Mouse (Mus musculus): Measurements from ENCODE around the gene Odf3l2. TPM values are rescaled to one million over a fixed set of nuclear protein-coding genes. Genes with fewer than 3 reads are reported as not detected.

Odf3l2 gene
- polyA plus RNA-seq, 1 experiment from 2014 or later: 0.20 TPM

DNA sequence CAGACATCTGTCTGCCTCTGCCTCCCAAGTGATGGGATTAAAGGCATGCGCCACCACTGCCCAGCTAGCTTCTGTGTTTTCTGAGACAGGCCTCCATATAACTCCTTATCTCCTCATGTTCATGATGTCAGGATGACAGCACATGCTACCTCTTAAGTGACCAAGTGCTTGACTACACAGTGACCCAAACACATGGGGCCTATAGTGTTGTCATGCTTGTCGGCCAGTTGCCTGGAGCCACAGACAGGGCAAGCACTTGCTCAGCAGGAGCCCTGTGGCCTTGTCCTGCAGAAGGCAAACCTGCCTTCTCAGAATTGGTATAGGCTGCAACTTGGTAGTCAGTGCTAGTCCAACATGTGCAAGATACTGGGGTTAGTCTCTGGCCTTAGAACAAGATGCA, 40.7 kb upstream of the Odf3l2 start:
- Histone ChIP-seq H3K9me3 (ENCODE audit: control insufficient read depth, low read depth, low read length) (no peaks in the 10 kb centered on the region), H3K4me1 (ENCODE audit: control insufficient read depth, insufficient read depth, low read length) (peaks cover 13% of the 10 kb centered on the region; the same call in 1 of the 2 replicates), H3K4me2 (replicated peaks; ENCODE audit: low read depth, low read length) (no peak overlapping the region), H3K27ac (ENCODE audit: low read length) (no peak overlapping the region), H3K4me3 (ENCODE audit: low read depth, low read length) (no peak overlapping the region), H3K36me3 (ENCODE audit: control insufficient read depth, insufficient read depth, low read length) (peaks cover 52% of the 10 kb centered on the region), H3K9ac (replicated peaks; ENCODE audit: low read depth, low read length) (no peak overlapping the region), H3K27me3 (ENCODE audit: control insufficient read depth, insufficient read depth, low read length) (no peaks in the 10 kb centered on the region)
- WGBS: 85% methylated on average over 2 of the region's 2 CpGs
- ATAC-seq (ENCODE audit: insufficient number of reproducible peaks, insufficient read depth, low FRiP score, low read depth): no peak

DNA sequence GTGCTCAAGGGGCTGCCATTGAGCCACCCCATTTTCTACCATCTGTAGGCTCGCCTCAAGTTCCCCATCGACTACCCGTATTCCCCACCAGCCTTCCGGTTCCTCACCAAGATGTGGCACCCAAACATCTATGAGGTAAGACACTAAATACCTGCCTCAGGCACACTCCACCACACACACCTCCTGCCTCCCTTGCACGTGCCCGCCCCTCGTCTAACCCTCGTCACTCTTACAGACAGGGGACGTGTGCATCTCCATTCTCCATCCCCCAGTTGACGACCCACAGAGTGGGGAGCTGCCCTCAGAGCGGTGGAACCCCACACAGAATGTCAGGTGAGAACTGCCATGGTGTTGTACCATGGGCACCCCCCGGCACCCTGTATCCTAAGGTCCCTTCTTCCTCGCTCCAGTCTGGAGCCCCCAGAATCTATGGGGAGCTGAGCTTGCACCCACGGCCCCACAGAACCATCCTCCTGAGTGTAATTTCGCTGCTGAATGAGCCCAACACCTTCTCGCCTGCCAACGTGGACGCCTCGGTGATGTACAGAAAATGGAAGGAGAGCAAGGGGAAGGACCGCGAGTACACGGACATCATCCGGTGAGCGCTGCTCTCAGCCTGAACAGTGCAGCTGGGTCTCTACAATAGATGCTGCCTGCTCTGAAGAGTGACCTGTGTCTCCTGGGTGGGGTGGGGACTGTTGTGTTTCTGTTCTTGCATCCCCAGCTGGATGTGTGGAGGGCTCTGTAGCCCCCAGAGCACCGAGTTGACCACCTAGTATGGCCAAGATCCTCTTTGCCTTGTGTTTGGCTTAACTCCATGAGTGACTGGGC, 39.4 kb upstream of the Odf3l2 start:
- Histone ChIP-seq H3K9ac (replicated peaks; ENCODE audit: low read depth, low read length) (no peak overlapping the region), H3K4me2 (replicated peaks; ENCODE audit: low read depth, low read length) (no peak overlapping the region), H3K36me3 (ENCODE audit: control insufficient read depth, insufficient read depth, low read length) (peaks cover 52% of the 10 kb centered on the region), H3K27ac (ENCODE audit: low read length) (no peak overlapping the region), H3K4me3 (ENCODE audit: low read depth, low read length) (no peak overlapping the region), H3K27me3 (ENCODE audit: control insufficient read depth, insufficient read depth, low read length) (no peaks in the 10 kb centered on the region), H3K4me1 (ENCODE audit: control insufficient read depth, insufficient read depth, low read length) (peaks cover 18% of the 10 kb centered on the region; the same call in 1 of the 2 replicates), H3K9me3 (ENCODE audit: control insufficient read depth, low read depth, low read length) (no peaks in the 10 kb centered on the region)
- ATAC-seq (ENCODE audit: insufficient number of reproducible peaks, insufficient read depth, low FRiP score, low read depth): no peak
- WGBS: 92% methylated on average over 25 of the region's 25 CpGs

DNA sequence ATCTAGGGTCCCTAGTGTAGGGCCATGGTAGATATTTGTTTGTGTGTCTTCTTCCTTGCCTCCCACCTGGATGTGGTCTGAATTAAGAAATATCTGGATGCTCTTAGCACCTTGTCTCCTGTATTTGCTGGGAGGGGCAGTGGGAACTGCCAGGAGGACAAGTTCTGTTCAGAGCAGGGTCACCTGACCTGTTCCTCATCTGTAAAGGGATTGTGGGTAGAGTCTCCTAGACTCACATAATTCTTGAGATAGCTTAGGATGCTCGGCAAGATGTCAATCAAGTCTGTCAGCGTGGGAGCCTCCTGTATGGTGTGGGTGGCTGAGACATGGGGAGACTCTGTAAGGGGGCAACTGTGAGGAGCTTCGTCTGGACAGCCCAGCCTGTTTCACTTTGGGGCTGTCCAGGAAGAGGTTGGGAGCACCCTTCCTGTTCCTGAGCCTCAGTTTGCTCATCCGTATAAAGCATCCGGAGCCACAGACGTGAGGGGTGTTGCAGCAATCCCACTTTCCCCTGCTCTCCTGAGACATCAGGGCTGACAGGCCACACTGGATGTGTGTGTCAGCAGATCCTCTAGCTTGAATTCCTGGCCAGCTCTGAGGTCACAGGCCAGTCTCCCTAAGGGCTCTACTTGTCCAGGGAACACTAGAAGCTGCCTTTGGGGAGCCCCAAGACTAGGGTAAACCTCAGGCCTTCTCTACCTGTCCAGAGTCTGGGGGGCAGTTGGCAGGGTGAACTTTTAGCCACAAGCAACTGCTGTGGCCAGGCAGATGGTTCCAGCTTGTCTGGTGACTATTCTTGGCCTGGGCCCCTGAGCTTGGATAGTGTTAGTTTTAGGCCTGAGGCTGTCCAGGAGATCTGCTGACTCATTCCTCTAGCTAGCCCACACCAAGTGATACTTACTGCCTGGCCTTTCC, 38.4 kb upstream of the Odf3l2 start:
- peak overlapping the region; percentile 90; the same call in 1 of the 2 replicates for H3K4me2 ChIP-seq (replicated peaks; ENCODE audit: low read depth, low read length)
- H3K4me1 ChIP-seq (ENCODE audit: control insufficient read depth, insufficient read depth, low read length): peaks cover 18% of the 10 kb centered on the region; the same call in 1 of the 2 replicates
- no peaks in the 10 kb centered on the region for H3K27me3 ChIP-seq (ENCODE audit: control insufficient read depth, insufficient read depth, low read length)
- H3K36me3 ChIP-seq (ENCODE audit: control insufficient read depth, insufficient read depth, low read length): peaks cover 48% of the 10 kb centered on the region
- H3K9ac ChIP-seq (replicated peaks; ENCODE audit: low read depth, low read length): no peak overlapping the region; the same call in 1 of the 2 replicates
- no peaks in the 10 kb centered on the region for H3K9me3 ChIP-seq (ENCODE audit: control insufficient read depth, low read depth, low read length)
- WGBS: 84% methylated on average over 6 of the region's 6 CpGs
- H3K27ac ChIP-seq (ENCODE audit: low read length): no peak overlapping the region
- no peak for ATAC-seq (ENCODE audit: insufficient number of reproducible peaks, insufficient read depth, low FRiP score, low read depth)
- peak overlapping the region; percentile 68; the same call in 1 of the 2 replicates for H3K4me3 ChIP-seq (ENCODE audit: low read depth, low read length)

DNA sequence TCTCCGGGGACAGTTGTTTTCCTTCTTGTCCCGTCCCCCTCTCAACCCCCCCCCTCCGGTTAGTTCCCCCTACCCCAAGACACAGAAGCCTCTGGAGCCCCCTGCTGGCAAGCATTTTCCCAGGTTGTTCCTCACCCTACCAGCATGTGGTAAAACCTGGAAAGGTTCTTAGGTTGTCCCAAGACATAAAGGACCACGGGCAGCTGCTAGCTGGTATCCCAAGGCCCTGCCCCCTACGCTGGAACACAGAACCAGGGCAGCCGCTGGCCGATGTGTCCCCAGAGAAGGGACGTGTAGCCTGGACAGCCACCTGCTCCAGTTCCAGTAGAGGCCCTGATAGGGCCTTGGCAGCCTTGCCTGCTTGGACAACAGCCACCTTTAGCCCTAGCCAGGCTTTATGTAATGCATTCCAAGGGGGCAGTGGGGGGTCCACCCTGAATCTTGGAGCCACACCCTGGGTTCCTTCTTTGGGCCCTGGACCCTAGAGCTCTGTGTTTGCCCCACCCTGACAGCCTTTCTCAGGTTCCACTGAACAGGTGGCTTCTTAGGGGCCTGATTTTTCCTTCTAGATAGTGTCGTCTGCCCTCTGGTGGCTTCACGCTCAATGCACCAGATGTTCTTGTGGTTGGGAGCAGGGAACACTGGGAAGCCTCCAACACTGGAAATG, 37.5 kb upstream of the Odf3l2 start:
- Histone ChIP-seq H3K9me3 (ENCODE audit: control insufficient read depth, low read depth, low read length) (no peaks in the 10 kb centered on the region), H3K9ac (replicated peaks; ENCODE audit: low read depth, low read length) (peak overlapping the region; percentile 85), H3K4me1 (ENCODE audit: control insufficient read depth, insufficient read depth, low read length) (peaks cover 18% of the 10 kb centered on the region; the same call in 1 of the 2 replicates), H3K4me2 (replicated peaks; ENCODE audit: low read depth, low read length) (peak overlapping the region; percentile 90), H3K4me3 (ENCODE audit: low read depth, low read length) (peak overlapping the region; percentile 68), H3K36me3 (ENCODE audit: control insufficient read depth, insufficient read depth, low read length) (peaks cover 39% of the 10 kb centered on the region), H3K27ac (ENCODE audit: low read length) (peak overlapping the region; percentile 75; the same call in 1 of the 2 replicates), H3K27me3 (ENCODE audit: control insufficient read depth, insufficient read depth, low read length) (no peaks in the 10 kb centered on the region)
- ATAC-seq (ENCODE audit: insufficient number of reproducible peaks, insufficient read depth, low FRiP score, low read depth): no peak
- WGBS: 6% methylated on average over 10 of the region's 10 CpGs

DNA sequence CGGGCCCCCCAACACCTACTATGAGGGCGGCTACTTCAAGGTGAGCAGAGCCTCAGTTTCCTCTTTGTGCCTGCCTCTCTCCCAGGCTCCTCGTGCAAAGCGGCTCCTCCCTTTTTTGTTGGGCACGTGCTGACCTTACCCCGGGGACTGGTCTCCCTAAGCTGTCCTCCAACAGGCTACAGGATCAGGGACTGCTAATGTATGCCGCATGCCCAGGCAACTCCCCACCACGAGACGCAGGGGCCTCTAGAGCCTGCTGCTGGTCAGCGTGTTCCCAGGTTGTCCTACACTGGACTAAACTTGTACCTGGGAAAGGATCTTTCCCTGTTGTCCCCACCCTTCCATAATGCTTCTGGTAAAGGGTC, 37.0 kb upstream of the Odf3l2 start:
- Histone ChIP-seq H3K36me3 (ENCODE audit: control insufficient read depth, insufficient read depth, low read length) (peaks cover 35% of the 10 kb centered on the region), H3K9ac (replicated peaks; ENCODE audit: low read depth, low read length) (peak overlapping the region; percentile 85), H3K27me3 (ENCODE audit: control insufficient read depth, insufficient read depth, low read length) (no peaks in the 10 kb centered on the region), H3K9me3 (ENCODE audit: control insufficient read depth, low read depth, low read length) (no peaks in the 10 kb centered on the region), H3K27ac (ENCODE audit: low read length) (peak overlapping the region; percentile 75; the same call in 1 of the 2 replicates), H3K4me1 (ENCODE audit: control insufficient read depth, insufficient read depth, low read length) (peaks cover 18% of the 10 kb centered on the region; the same call in 1 of the 2 replicates), H3K4me3 (ENCODE audit: low read depth, low read length) (peak overlapping the region; percentile 68), H3K4me2 (replicated peaks; ENCODE audit: low read depth, low read length) (peak overlapping the region; percentile 90)
- no peak for ATAC-seq (ENCODE audit: insufficient number of reproducible peaks, insufficient read depth, low FRiP score, low read depth)
- WGBS: 0% methylated on average over 10 of the region's 10 CpGs

DNA sequence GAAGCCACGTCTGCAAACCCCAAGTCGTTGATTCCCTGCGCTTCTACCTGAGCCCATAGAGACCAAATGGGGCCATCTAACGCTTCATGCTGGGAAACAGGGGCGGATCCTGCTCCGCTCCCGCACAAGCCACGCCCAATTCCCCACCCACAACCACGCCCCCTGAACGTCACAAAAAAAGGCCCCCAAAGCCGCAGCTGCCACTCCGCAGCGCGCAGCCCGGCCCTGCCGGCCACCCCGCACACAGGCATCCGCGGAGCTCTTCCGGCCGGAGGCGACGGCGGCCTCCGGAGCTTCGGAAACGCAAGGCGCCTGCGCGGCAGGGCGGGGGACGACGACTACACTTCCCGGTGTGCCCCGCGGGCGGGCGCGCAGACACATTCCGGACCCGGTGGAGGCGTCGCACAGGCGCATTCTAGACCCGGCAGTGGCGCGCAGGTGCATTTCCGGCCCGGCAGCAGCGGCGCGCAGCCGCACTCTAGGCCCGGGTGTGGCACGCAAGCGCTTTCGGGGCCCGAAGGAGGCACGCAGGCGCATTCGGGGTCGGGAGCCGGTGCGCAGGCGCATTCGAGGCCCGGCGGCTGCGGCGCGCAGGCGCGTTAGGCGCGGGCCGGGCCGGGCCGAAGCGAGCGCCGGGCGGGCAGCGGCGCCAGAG, 36.2 kb upstream of the Odf3l2 start, which contains the start of gene Cdc34:
TSS of gene Cdc34 (plus strand) at position 605 of the 655 bp plus-strand sequence.
- Histone ChIP-seq H3K4me1 (ENCODE audit: control insufficient read depth, insufficient read depth, low read length) (peaks cover 18% of the 10 kb centered on the region; the same call in 1 of the 2 replicates), H3K9me3 (ENCODE audit: control insufficient read depth, low read depth, low read length) (no peaks in the 10 kb centered on the region), H3K27me3 (ENCODE audit: control insufficient read depth, insufficient read depth, low read length) (no peaks in the 10 kb centered on the region), H3K36me3 (ENCODE audit: control insufficient read depth, insufficient read depth, low read length) (peaks cover 28% of the 10 kb centered on the region), H3K27ac (ENCODE audit: low read length) (peak within 1 kb of the TSS; percentile 75; the same call in 1 of the 2 replicates), H3K4me2 (replicated peaks; ENCODE audit: low read depth, low read length) (peak within 1 kb of the TSS; percentile 90), H3K4me3 (ENCODE audit: low read depth, low read length) (peak within 1 kb of the TSS; percentile 68), H3K9ac (replicated peaks; ENCODE audit: low read depth, low read length) (peak within 1 kb of the TSS; percentile 85)
- peak; percentile 93 for ATAC-seq (ENCODE audit: insufficient number of reproducible peaks, insufficient read depth, low FRiP score, low read depth)
- WGBS: under 1% methylated on average over 64 of the region's 84 CpGs

DNA sequence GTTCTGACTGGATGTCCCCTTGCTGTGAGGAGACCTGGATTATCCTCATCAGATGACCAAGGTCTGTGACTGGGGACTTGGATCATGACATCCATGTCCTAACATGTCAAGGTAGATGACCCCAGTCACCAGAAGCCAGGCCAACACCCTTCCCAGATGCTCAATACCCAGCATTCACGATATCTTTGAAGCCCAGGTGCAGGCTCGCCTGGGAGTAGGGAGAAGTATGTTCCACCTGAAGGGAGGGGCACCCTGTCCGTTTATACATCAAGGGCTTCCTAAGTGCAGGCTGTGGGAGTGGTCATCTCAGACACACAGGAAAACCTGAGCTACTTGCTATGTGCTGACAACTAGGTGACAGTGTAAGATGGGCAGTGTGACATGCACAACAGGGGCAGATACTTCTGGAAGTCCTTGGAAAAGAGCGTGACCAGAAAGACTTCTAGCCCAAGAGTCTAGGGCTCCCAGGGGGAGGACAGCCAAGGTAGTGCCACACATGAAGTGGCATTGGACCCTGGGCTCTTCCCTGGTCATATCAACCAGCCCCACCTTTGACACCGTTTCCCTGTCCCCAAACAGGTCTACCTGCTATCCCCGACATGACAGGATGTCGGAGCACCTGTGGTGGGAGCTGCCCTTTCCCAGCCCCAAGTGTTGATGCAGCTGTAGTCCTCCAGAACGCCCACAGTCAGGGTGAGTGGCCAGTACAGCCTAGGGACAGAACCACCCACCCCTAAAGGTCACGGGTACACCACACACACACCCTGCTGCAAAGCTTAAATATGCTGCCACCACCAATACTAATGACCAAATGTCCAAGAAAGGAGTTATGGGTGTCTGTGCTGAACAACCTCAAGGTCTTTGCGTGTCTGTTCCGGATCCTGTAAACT, 35.3 kb upstream of the Odf3l2 start:
- H3K4me3 ChIP-seq (ENCODE audit: low read depth, low read length): peak overlapping the region; percentile 68
- peak; percentile 16; the same call in 1 of the 2 replicates for ATAC-seq (ENCODE audit: insufficient number of reproducible peaks, insufficient read depth, low FRiP score, low read depth)
- 29% methylated on average over 11 of the region's 11 CpGs for WGBS
- no peaks in the 10 kb centered on the region for H3K9me3 ChIP-seq (ENCODE audit: control insufficient read depth, low read depth, low read length)
- H3K4me1 ChIP-seq (ENCODE audit: control insufficient read depth, insufficient read depth, low read length): peaks cover 18% of the 10 kb centered on the region; the same call in 1 of the 2 replicates
- H3K9ac ChIP-seq (replicated peaks; ENCODE audit: low read depth, low read length): no peak overlapping the region; the same call in 1 of the 2 replicates
- peak overlapping the region; percentile 60 for H3K4me2 ChIP-seq (replicated peaks; ENCODE audit: low read depth, low read length)
- H3K27me3 ChIP-seq (ENCODE audit: control insufficient read depth, insufficient read depth, low read length): no peaks in the 10 kb centered on the region
- H3K27ac ChIP-seq (ENCODE audit: low read length): peak overlapping the region; percentile 59; the same call in 1 of the 2 replicates
- H3K36me3 ChIP-seq (ENCODE audit: control insufficient read depth, insufficient read depth, low read length): peaks cover 20% of the 10 kb centered on the region
